Mouse (Mus musculus) liver, adult 2 months (tissue): ENCODE measurements at regions not wholly inside any gene's neighbourhood (a gene's known extent, or its start where the extent isn't known, plus 50 kb on each side); places are given as distances from the start of the nearest gene placed in this dataset.

Source experiments
- CTCF ChIP-seq: fragments of 200-500 bp; IDR thresholded peaks from 2 replicates; pipeline ENCODE4 v1.5.1; 2011; ENCODE audit warnings: low read depth, low read length, control low read depth
- POLR2A ChIP-seq: fragments of 200-500 bp; IDR thresholded peaks from 2 replicates; pipeline ENCODE4 v1.6.1; 2011; ENCODE audit warnings: low read length, control low read depth; ENCODE audit not compliant: insufficient read depth; ENCODE audit errors: extremely low read depth

DNA sequence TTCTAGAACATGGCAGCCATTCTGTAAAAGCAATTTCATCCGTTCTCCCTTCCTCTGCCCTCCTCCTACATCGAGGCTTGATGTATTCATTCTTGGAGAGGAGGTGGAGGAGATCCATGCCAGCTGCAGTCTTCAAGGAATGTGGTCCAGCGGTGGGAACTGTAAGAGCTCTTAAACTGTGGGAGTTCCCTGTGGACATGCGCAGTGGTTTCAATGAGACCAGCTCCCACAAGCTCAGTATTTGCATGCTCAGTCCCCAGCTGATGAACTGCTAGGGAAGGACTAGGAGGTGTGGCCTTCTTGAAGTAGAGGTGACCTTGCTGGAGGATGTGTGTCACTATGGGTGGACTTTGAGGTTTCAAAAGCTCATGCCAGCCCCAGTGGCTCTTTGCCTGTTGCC, 163.7 kb upstream of the Ctnnb1 start:
- TF ChIP-seq CTCF = no peak
- TF ChIP-seq POLR2A = no peak
